Mouse (Mus musculus) common myeloid progenitor, adult 5-6 weeks (primary cell): ENCODE measurements around the gene Uchl4. TPM values are rescaled to one million over a fixed set of nuclear protein-coding genes. Genes with fewer than 3 reads are reported as not detected.
"Not testable (repeated sequence)": the region's sequence is repeated elsewhere in the genome, so short reads cannot be mapped to it uniquely, and the experiment has no call there.

Experiments
- ATAC-seq: replicated peaks from 2 replicates; pipeline ENCODE4 v1.8.0; 2016; ENCODE audit warnings: low read depth, mild to moderate bottlenecking, moderate TSS enrichment, inconsistent platforms; ENCODE audit not compliant: poor library complexity, severe bottlenecking
- total RNA-seq: library from RNA; stranded (forward); fragments of 200-1000, 187-1606 nt; gene quantifications from 2 replicates; pipeline ENCODE4 v1.2.3, GENCODE M21; 2017

Gene Uchl4
- 0.46 and 2.0 TPM in 2 replicates for total RNA-seq

DNA sequence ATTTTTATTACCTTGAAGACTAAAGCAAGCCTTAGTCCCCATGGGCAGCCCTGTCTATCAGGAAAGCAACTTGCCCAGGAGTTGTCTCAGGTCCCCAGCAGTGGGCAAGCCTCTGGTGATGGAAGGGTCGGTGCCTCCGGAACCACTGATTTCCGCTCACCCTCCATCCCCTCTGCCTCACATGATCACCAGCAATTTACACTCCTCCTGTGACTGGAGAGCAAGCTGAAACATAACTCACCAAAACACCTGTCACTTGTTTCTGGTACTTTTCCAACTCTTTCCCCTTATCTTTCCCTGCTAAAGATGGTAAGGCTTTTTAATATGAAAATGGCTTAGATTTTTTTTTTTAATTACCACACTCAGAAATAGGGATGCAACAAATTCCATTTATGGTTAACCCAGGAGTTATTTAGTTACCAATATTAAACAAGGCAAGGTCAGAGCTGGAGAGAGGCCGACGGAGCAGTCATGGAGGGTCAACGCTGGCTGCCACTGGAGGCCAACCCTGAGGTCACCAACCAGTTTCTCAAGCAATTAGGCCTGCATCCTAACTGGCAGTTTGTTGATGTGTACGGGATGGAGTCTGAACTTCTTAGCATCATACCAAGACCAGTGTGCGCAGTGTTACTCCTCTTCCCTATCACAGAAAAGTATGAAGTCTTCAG, at the start of gene Uchl4:
Gene Uchl4 (plus strand): TSS at position 434 of the 668 bp plus-strand sequence.
- ATAC-seq: no peak

DNA sequence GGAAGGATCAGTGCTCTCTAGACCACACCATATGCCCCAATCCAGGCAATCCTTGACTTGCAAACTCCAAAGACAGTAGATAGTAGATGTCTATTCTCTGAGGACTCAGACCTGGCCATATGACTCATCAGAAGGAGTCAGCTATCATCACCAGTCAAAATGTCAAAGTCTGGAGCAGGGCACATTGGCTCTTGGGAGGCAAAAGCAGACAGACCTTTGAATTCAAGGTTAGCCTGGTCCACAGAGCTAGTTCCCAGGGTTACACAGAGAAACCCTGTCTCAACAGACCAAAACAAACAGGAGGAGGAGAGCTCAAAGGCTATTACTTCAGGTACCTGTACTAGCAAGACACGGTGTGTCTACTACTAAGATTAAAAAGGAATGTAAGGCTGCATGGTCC, 41.1 kb upstream of the Uchl4 start:
- no peak for ATAC-seq

- no peak for ATAC-seq
Measured at GRCm38 (mm10) chr9:64195554-64195953, 39.4 kb upstream of the Uchl4 start.

DNA sequence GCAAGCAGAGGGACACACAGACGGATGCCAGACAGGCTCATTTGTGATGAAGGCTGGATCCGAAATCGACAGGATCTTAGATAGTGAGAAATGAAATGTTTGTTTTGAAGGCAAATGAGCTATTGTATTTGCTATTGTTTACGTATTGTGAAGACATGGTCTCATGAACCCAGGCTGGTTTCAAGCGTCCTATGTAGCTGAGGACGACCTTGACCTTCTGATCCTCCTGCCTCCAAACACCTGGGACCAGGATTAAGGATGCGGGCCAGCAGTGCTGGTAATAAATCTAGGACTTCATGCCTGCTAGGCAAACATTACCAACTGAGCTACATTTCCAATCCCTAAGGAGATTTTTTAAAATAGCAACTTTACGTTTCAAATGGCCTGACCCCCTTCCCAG, 37.5 kb upstream of the Uchl4 start:
- no peak for ATAC-seq

DNA sequence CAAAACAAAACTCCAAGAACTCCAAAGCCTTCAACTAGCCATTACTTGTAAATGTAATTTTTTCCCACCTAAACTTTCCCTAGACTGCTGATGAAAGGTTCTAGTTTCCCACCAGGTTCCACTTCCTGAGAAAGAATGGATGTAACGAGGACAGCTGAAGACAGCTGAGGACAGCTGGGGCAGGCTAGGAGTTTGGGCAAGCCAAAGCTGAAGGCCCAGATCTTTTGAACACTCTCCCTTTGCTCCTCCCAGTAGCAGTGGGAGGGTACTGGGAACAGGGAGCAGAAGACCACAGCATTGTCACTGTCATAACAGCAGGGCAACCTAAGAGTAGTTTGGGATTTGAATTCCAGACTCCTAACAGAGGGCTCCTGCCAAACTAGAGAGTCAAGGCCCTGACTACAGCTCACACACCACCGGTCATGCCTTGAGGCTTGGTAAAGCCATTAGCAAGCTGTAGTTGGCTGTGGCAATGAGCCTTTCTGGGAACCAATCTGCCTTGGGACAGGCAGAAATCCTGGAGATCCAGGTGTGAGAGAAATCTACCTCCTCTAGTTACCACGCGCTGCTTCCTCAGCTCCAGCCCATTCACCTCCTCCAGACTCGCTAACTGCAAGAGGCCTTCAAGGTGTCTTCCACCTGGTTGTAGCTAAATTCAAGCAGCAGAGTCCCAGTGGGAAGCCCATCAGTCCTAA, 36.8 kb upstream of the Uchl4 start:
- ATAC-seq: no peak

DNA sequence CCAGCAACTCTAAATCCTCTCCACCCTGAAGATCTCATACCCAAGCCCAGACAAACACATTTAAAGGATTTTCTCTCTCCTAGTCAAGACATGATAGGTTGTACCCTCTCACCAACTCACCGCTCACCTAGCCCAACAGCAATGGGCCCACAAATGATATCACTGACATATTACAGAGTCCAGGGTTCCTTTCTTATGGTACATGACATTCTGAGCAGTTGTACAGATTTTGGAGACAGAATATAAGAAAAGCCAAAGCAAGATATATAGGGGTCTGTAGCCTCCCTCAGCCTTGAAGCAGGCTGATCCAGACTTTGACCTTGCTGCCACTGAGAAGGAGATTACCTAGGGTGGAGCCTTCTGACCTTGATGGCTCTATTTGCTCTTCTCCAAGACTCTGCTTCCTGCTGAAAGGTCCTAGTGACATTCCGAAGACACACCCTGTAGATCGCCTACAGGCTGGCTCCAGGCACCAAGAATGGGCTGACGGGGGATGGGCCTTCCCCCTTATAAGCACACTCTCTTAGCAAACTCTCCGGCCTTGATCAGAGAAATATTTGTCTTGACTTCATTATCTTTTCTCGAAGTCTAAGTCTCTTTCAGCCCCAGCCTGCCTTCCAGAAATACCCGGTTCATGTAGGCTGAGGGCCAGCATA, 36.1 kb upstream of the Uchl4 start:
- ATAC-seq: not testable (repeated sequence)

- no peak for ATAC-seq
Measured at GRCm38 (mm10) chr9:64199897-64200296, 35.1 kb upstream of the Uchl4 start.

GRCm38 (mm10) chr9:64202331-64202730, 32.7 kb upstream of the Uchl4 start:
- ATAC-seq: peak; percentile 32; the same call in 1 of the 2 replicates

- ATAC-seq: no peak
Measured at GRCm38 (mm10) chr9:64202866-64203265, 32.1 kb upstream of the Uchl4 start.

DNA sequence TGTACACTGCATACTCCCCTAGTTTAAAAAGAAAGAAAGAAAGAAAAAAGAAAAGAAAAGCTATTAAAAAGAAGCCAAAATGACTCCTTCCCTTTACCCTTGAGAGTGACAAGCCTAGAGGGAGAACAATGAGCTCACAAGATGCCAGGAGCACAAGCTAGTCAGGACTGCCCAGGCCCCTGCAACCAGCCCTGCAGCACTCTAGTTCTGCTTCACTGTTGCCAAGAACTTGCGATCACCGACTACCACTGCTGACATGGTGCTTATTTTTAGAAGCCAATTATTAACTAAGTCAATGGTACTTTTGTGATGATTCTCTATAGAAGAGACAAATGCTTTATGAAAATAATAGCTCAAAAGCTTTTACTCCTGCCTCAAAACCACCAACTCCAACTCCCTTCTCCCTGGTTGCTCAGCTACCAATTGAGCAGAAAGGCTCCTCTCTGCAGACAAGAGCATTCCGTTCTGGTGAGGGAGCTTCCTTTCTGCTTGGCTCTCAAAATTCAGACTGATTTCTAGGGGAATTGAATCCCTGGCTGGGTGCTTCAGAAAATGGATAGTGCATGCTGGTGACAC, 27.4 kb upstream of the Uchl4 start:
- ATAC-seq: no peak

DNA sequence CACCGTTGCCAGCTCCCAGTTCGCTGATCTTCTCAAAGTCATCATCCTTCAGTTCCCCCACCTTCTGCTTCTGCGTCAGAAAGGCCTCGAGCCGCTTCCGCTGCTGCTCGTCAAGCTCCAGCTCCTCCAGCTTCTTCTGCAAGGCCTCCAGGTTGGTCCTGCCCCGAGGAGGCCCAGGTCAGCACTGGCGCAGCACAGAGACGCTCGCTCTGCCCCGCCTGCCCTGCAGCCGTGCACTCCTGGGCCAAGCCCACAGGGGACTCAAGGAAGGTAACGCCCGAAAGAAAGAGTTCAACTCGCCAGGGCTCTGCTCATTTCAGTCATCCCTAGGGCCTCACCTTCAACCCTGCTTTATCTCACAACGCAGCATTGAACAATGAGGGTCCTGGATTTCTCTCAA, 20.5 kb upstream of the Uchl4 start:
- ATAC-seq: no peak

GRCm38 (mm10) chr9:64216090-64216489, 18.9 kb upstream of the Uchl4 start:
- no peak for ATAC-seq

GRCm38 (mm10) chr9:64216641-64217040, 18.4 kb upstream of the Uchl4 start:
- no peak for ATAC-seq

GRCm38 (mm10) chr9:64217887-64218286, 17.1 kb upstream of the Uchl4 start:
- no peak for ATAC-seq

GRCm38 (mm10) chr9:64219305-64219704, 15.7 kb upstream of the Uchl4 start:
- no peak for ATAC-seq

- no peak for ATAC-seq
Measured at GRCm38 (mm10) chr9:64219772-64220420, 15.1 kb upstream of the Uchl4 start.

GRCm38 (mm10) chr9:64220603-64221002, 14.4 kb upstream of the Uchl4 start:
- ATAC-seq: no peak

- no peak for ATAC-seq
Measured at GRCm38 (mm10) chr9:64221480-64221879, 13.5 kb upstream of the Uchl4 start.

- ATAC-seq: peak; percentile 71
Measured at GRCm38 (mm10) chr9:64222098-64222497, 12.9 kb upstream of the Uchl4 start.

DNA sequence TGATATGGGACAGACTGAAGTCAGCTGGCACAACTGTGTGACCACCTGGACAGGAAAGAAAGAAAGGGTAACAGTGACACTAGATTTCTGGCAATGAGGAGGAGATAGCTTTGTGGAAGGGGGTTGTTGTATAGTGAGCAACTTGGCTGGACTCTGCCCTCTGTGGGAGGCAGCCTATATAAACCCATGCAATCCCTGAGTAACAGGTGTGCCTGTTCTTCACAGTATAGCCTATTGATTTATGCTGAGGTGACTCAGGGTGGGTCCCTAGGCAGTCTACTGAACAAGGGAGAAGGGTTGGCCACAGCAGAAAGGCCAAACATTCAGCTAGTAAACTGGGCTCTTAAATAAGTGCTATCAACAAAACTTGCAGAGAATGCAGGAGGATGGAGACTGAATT, 9.2 kb upstream of the Uchl4 start:
- ATAC-seq: no peak
